Comparison of ENCODE assay signal across 12 mouse cellular contexts in genomic region chr17:12780125-12780524, GRCm38 (mm10). TPM values are rescaled to one million over a fixed set of nuclear protein-coding genes. Genes with fewer than 3 reads are reported as not detected.
DNase-seq lines count a peak whose midpoint lies in the region; ATAC-seq lines count a peak whose summit lies in the region.
"Had no signal": no experiment of that assay in that cellular context is flagged by ENCODE, and none has a peak within 500 bp of the region (broad histone marks: within the 10 kb centered on the region; RNA-seq: fewer than 3 reads in every experiment).

No protein-coding gene starts in this region.

- H3K9me3 ChIP-seq in forebrain, embryonic 11.5 days (ENCODE audit: control insufficient read depth, low read length): no peaks in the 10 kb centered on the region
- no peaks in the 10 kb centered on the region for H3K9me3 ChIP-seq in forebrain, embryonic 13.5 days (replicated peaks)
- no peaks in the 10 kb centered on the region for H3K9me3 ChIP-seq in intestine, embryonic 14.5 days (ENCODE audit: control insufficient read depth, low read length)
- no peaks in the 10 kb centered on the region for H3K9me3 ChIP-seq in stomach, embryonic 14.5 days (ENCODE audit: control insufficient read depth, low read depth, low read length)
- H3K9me3 ChIP-seq: midbrain, embryonic 12.5 days had no signal

- H3K4me1 ChIP-seq in forebrain, embryonic 11.5 days (replicated peaks; ENCODE audit: control insufficient read depth, insufficient read depth, low read length): no peaks in the 10 kb centered on the region; the same call in 1 of the 2 replicates
- H3K4me1 ChIP-seq in forebrain, embryonic 13.5 days: peaks cover 5% of the 10 kb centered on the region; the same call in 1 of the 2 replicates
- peaks cover 54% of the 10 kb centered on the region for H3K4me1 ChIP-seq in intestine, embryonic 14.5 days (replicated peaks; ENCODE audit: control insufficient read depth, insufficient read depth, low read length)
- peaks cover 42% of the 10 kb centered on the region for H3K4me1 ChIP-seq in stomach, embryonic 14.5 days (ENCODE audit: control insufficient read depth, insufficient read depth, low read length)

- H3K36me3 ChIP-seq in forebrain, embryonic 11.5 days (ENCODE audit: control insufficient read depth, insufficient read depth, low read length): no peaks in the 10 kb centered on the region
- H3K36me3 ChIP-seq in forebrain, embryonic 13.5 days (ENCODE audit: poor library complexity, severe bottlenecking): no peaks in the 10 kb centered on the region
- H3K36me3 ChIP-seq in intestine, embryonic 14.5 days (ENCODE audit: control insufficient read depth, insufficient read depth, low read length): 0 out of 2 replicates have a peak, but pooled peaks cover 4% of the 10 kb centered on the region
- no peaks in the 10 kb centered on the region for H3K36me3 ChIP-seq in stomach, embryonic 14.5 days (ENCODE audit: control insufficient read depth, insufficient read depth, low read length)
- H3K36me3 ChIP-seq: midbrain, embryonic 12.5 days had no signal

- 0 out of 2 replicates have a peak overlapping the region, but pooled peaks have one; percentile 12 for H3K27ac ChIP-seq in forebrain, embryonic 11.5 days (ENCODE audit: low read depth, low read length)
- H3K27ac ChIP-seq in forebrain, embryonic 13.5 days: no peak overlapping the region
- peak overlapping the region; percentile 90 for H3K27ac ChIP-seq in intestine, embryonic 14.5 days (ENCODE audit: low read depth)
- H3K27ac ChIP-seq in stomach, embryonic 14.5 days (ENCODE audit: low read length): peak overlapping the region; percentile 95
- H3K27ac ChIP-seq: midbrain, embryonic 12.5 days had no signal

- H3K4me2 ChIP-seq in forebrain, embryonic 11.5 days (ENCODE audit: low read depth, low read length, severe bottlenecking): no peak overlapping the region
- no peak overlapping the region for H3K4me2 ChIP-seq in forebrain, embryonic 13.5 days
- H3K4me2 ChIP-seq in intestine, embryonic 14.5 days (ENCODE audit: low read length): peak overlapping the region; percentile 45
- no peak overlapping the region for H3K4me2 ChIP-seq in stomach, embryonic 14.5 days (replicated peaks; ENCODE audit: low read depth, low read length)
- H3K4me2 ChIP-seq: midbrain, embryonic 12.5 days had no signal

- H3K4me3 ChIP-seq in forebrain, embryonic 11.5 days (ENCODE audit: low read depth, low read length): no peak overlapping the region
- no peak overlapping the region for H3K4me3 ChIP-seq in forebrain, embryonic 13.5 days
- H3K4me3 ChIP-seq in intestine, embryonic 14.5 days (ENCODE audit: low read depth, low read length): no peak overlapping the region
- H3K4me3 ChIP-seq in stomach, embryonic 14.5 days (ENCODE audit: low read depth, low read length): no peak overlapping the region
- H3K4me3 ChIP-seq: midbrain, embryonic 12.5 days had no signal

- DNase-seq in forebrain, embryonic 11.5 days (ENCODE audit: low spot score): peak; percentile 57
- DNase-seq in kidney, postnatal 10 days: peak; percentile 37
- no peak for DNase-seq in kidney, adult 8-10 months
- DNase-seq in intestine, embryonic 14.5 days (ENCODE audit: low spot score): no peak
- DNase-seq in cerebellum, adult 8-10 months: no peak
- DNase-seq: adrenal gland, postnatal 25 days; gastrocnemius, postnatal 14 days; layer of hippocampus, adult 9-11 months had no signal

- 67% methylated on average over 8 of the region's 8 CpGs for WGBS in forebrain, embryonic 11.5 days
- WGBS in forebrain, embryonic 13.5 days: 56% methylated on average over 8 of the region's 8 CpGs
- 10% methylated on average over 8 of the region's 8 CpGs for WGBS in intestine, embryonic 14.5 days
- 10% methylated on average over 8 of the region's 8 CpGs for WGBS in stomach, embryonic 14.5 days

- H3K9ac ChIP-seq in forebrain, embryonic 11.5 days (ENCODE audit: low read length): no peak overlapping the region
- no peak overlapping the region for H3K9ac ChIP-seq in forebrain, embryonic 13.5 days
- no peak overlapping the region for H3K9ac ChIP-seq in intestine, embryonic 14.5 days (ENCODE audit: low read length)
- no peak overlapping the region for H3K9ac ChIP-seq in stomach, embryonic 14.5 days (replicated peaks; ENCODE audit: low read depth, low read length)
- H3K9ac ChIP-seq: midbrain, embryonic 12.5 days had no signal

- no peaks in the 10 kb centered on the region for H3K27me3 ChIP-seq in forebrain, embryonic 11.5 days (ENCODE audit: control insufficient read depth, insufficient read depth, low read length)
- no peaks in the 10 kb centered on the region for H3K27me3 ChIP-seq in forebrain, embryonic 13.5 days
- H3K27me3 ChIP-seq in intestine, embryonic 14.5 days (replicated peaks; ENCODE audit: control insufficient read depth, insufficient read depth, low read length): no peaks in the 10 kb centered on the region
- H3K27me3 ChIP-seq in stomach, embryonic 14.5 days (ENCODE audit: control insufficient read depth, insufficient read depth, low read length): no peaks in the 10 kb centered on the region
- H3K27me3 ChIP-seq: midbrain, embryonic 12.5 days had no signal

- ATAC-seq in forebrain, embryonic 11.5 days (replicated peaks; ENCODE audit: low FRiP score): no peak
- no peak for ATAC-seq in forebrain, embryonic 13.5 days
- ATAC-seq in intestine, embryonic 14.5 days (replicated peaks; ENCODE audit: low FRiP score, low TSS enrichment, low read depth): peak; percentile 14; the same call in 1 of the 2 replicates
- ATAC-seq in stomach, embryonic 14.5 days (ENCODE audit: insufficient number of reproducible peaks, insufficient read depth, low FRiP score, low read depth): peak; percentile 42; the same call in 1 of the 2 replicates
- no peak for ATAC-seq in megakaryocyte progenitor cell, adult 5-6 weeks (replicated peaks; ENCODE audit: poor library complexity)

RNA-seq across cellular contexts. Expression of gene Igf2r, which starts 10.7 kb away (rescaled TPM):
- polyA plus RNA-seq in forebrain, embryonic 11.5 days (2014; fragmentation: Nextera tagmentation; extraction: Ambion mirVana): 21.0 and 21.7 TPM in 2 replicates
- polyA plus RNA-seq in forebrain, embryonic 13.5 days (2015; fragmentation: Nextera tagmentation; extraction: Ambion mirVana): 10.5 and 11.7 TPM in 2 replicates
- polyA plus RNA-seq in intestine, embryonic 14.5 days (2014; fragmentation: Nextera tagmentation; extraction: Ambion mirVana): 52.3 and 52.8 TPM in 2 replicates
- 46.0 and 51.7 TPM in 2 replicates for polyA plus RNA-seq in stomach, embryonic 14.5 days (2014; fragmentation: Nextera tagmentation; extraction: Ambion mirVana)
- total RNA-seq in megakaryocyte progenitor cell, adult 5-6 weeks (2015): 1.2 and 2.6 TPM in 2 replicates
- total RNA-seq in megakaryocyte progenitor cell, adult 5-6 weeks (2017): 3.0 and 4.1 TPM in 2 replicates

Comparison
In these comparisons a context has a peak if more than half of its experiments do, and no peak if none do; other contexts are left out.
1. DNase-seq: peak in forebrain, embryonic 11.5 days (single experiment) and kidney, postnatal 10 days (single experiment); none in kidney, adult 8-10 months (0 of 2), intestine, embryonic 14.5 days (single experiment) and cerebellum, adult 8-10 months (single experiment).
2. ATAC-seq: peak in intestine, embryonic 14.5 days (single experiment) and stomach, embryonic 14.5 days (single experiment); none in forebrain, embryonic 11.5 days (single experiment), forebrain, embryonic 13.5 days (single experiment) and megakaryocyte progenitor cell, adult 5-6 weeks (single experiment).